Mouse (Mus musculus) cerebellum, adult 2 months (tissue): ENCODE measurements at regions not wholly inside any gene's neighbourhood (a gene's known extent, or its start where the extent isn't known, plus 50 kb on each side); places are given as distances from the start of the nearest gene placed in this dataset.

Source experiments
- DNase-seq, 2 experiments: peaks; one replicate each; pipeline ENCODE4 v3.0.0; 2021
- H3K27ac ChIP-seq: fragments of 200-500 bp; 2 replicates; pipeline ENCODE4 v1.5.1; 2012; ENCODE audit warnings: low read length, control low read depth, inconsistent platforms; ENCODE audit not compliant: insufficient read depth
- H3K27me3 ChIP-seq: fragments of 200-500 bp; 2 replicates; pipeline ENCODE4 v1.6.1; 2012; ENCODE audit warnings: inconsistent platforms, mild to moderate bottlenecking, low read length, moderate library complexity; ENCODE audit not compliant: control insufficient read depth, insufficient read depth
- H3K4me1 ChIP-seq: fragments of 200-500 bp; 2 replicates; pipeline ENCODE4 v1.6.1; 2011; ENCODE audit warnings: low read length; ENCODE audit not compliant: control insufficient read depth, insufficient read depth
- H3K4me3 ChIP-seq: fragments of 200-500 bp; replicated peaks from 2 replicates; pipeline ENCODE3; 2011; ENCODE audit warnings: mild to moderate bottlenecking, low read depth, low read length, control low read depth; ENCODE audit not compliant: insufficient read depth
- CTCF ChIP-seq: fragments of 200-500 bp; IDR thresholded peaks from 2 replicates; pipeline ENCODE4 v1.5.1; 2011; ENCODE audit warnings: low read depth, mild to moderate bottlenecking, control low read depth, low read length, moderate library complexity, borderline replicate concordance; ENCODE audit not compliant: insufficient read depth
- POLR2A ChIP-seq: fragments of 200-500 bp; IDR thresholded peaks from 2 replicates; pipeline ENCODE4 v1.6.1; 2011; ENCODE audit warnings: low read length, control low read depth, borderline replicate concordance; ENCODE audit not compliant: insufficient read depth
- WGBS: fragments of 180-500 bp; shearing (Covaris S2); methylation state at CpG from one replicate; pipeline ENCODE4 v1.1.7; 2018; 5-methylcytosine and 5-hydroxymethylcytosine counted together

DNA sequence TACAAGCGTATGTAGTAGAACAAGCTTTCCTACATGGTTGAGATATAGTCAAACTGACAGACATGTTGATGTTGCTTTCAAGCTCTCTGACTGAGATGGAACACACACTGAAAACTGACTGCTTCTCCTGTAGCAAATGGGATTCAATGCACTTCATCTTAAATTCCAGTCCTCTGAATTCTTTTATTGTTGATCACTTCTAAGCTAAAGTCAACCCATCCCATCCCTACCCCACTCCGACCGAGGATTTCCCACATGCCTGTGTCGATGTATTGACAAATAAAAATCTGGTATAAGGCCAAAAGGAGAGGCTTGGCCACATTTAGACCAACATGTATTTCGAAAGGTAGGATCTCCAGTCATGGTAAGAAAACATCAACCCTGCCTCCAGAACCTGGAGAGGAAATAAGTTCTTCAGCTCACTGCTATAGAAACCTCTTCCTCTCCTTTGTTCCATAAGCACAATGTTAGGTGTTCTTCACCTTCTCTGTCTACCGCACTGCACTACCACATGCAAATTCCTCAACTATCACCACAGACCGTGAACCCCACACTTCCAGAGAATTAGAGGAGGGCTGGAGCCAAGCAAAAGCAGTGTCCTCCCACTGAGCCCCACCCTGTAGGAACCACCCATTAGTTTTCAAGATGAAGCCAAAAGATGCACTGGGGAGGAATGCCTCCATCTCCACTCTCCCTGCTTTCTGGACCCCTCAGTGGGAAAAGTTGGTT is 330.1 kb downstream of the Klf6 start:
- WGBS = 89% methylated on average over 7 of the region's 7 CpGs
- no peak for DNase-seq
- Histone ChIP-seq H3K4me3 (no peak overlapping the region), H3K27ac (no peak overlapping the region), H3K4me1 (no peaks in the 10 kb centered on the region), H3K27me3 (no peaks in the 10 kb centered on the region)
- TF ChIP-seq POLR2A (no peak), CTCF (no peak)

DNA sequence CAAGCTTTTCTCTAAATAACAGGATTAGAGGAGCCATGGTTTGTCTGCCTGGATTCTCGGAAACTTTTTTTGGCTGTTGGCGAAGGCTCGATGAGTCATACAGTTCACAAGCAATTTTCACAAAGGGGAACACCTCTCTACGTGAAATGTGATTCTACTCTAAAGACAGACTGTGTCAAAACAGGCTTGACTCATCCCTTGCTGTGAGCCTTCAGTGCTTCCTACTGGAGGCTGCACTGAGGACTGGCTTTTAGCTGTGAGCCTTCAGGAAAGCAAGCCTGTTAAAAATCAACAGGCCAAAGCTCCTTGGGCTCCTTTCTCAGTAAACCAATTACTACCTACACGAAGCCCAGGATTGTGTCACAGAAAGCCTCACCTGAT is 330.6 kb downstream of the Klf6 start:
- no peaks in the 10 kb centered on the region for H3K4me1 ChIP-seq
- no peak overlapping the region for H3K27ac ChIP-seq
- no peak overlapping the region for H3K4me3 ChIP-seq
- no peak for TF ChIP-seq POLR2A
- TF ChIP-seq CTCF = no peak
- peak in 1 of 2 experiments; percentile 6 for DNase-seq
- WGBS = 34% methylated on average over 5 of the region's 5 CpGs
- no peaks in the 10 kb centered on the region for H3K27me3 ChIP-seq

DNA sequence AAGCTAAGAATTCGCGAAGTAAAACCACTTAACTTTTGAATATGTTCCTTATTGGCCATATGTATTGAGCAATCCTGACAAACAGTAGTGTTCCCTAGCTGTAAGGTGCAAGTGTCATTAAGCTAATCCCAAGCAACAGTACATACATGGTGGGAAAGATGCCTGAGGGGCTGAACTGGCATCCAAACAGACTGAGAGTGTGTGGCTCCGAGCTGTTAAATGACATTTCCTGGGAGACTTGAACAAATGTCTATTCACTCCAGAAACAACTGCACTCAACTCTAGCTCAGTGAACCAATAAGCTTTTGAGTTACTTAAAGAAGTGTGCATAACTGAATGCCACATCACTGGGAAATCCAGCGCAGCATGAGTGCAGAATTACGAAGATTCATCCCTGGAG is 335.4 kb downstream of the Klf6 start:
- Histone ChIP-seq H3K27ac (no peak overlapping the region), H3K4me3 (no peak overlapping the region), H3K4me1 (no peaks in the 10 kb centered on the region), H3K27me3 (no peaks in the 10 kb centered on the region)
- TF ChIP-seq CTCF (no peak), POLR2A (no peak)
- 80% methylated on average over 5 of the region's 5 CpGs for WGBS
- no peak for DNase-seq

DNA sequence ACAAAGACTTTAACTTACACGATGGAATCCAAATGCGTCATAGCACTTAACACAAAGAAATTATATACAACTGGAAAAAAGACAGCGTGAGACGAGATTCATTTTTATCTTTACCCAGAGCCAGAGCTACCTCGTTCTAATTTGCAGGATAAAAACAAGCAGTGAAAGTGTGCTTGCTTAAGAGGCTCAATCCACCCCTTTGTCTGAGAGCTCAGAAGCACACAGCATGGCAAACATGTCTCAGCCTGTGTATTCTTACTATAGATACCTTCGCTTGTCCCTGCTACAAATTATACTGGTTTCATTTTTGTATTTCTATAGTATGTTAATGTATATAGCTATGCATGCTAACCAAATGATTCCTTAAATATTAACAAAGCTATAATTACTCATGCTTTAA is 337.8 kb downstream of the Klf6 start:
- H3K27me3 ChIP-seq = no peaks in the 10 kb centered on the region
- H3K27ac ChIP-seq = no peak overlapping the region
- WGBS = 73% methylated on average over 6 of the region's 6 CpGs
- no peak for DNase-seq
- H3K4me1 ChIP-seq = no peaks in the 10 kb centered on the region
- no peak overlapping the region for H3K4me3 ChIP-seq
- TF ChIP-seq POLR2A (no peak), CTCF (no peak)

DNA sequence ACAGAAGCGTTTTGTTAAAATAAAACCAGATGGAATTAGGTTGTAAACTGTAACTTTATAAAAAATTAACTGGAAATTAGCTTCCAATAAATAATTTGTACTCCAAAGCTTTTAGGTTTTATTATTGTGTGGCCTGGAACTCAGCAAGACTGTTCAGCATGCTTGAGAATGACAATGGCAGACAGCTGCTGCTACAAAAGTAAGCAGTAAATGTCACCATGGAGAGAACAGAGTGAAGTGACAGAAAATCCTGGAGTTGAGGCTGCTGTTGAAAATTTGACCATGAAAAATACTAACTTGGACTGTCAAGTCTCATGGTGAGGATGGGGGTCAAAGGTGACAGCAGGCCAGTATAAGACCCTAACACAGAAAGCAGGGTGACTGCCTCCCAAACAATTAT is 340.2 kb downstream of the Klf6 start:
- H3K4me1 ChIP-seq = no peaks in the 10 kb centered on the region
- no peak for DNase-seq
- 88% methylated on average over 1 of the region's 1 CpGs for WGBS
- no peak overlapping the region for H3K27ac ChIP-seq
- no peak overlapping the region for H3K4me3 ChIP-seq
- no peaks in the 10 kb centered on the region for H3K27me3 ChIP-seq
- TF ChIP-seq POLR2A (no peak), CTCF (no peak)

DNA sequence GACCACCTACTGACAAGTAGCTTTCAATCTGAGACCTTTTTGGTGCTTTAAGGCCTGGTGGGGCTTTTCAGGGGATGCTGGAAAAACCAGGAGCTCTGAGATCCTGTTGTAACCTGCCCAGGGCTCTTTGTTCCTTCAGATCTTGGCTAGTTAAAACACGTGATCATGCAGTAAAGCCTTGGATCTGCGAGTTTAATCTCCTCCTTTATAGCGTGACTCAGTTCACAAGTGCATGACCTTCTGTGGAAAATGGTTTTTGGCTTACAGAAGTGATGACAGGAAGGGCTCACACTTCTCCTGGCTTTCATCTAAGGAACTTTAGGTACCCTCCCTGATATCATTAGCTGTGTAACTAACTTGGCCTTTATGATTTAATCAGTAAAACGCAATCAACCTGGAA is 343.1 kb upstream of the Pitrm1 start:
- H3K27me3 ChIP-seq = no peaks in the 10 kb centered on the region
- no peak overlapping the region for H3K27ac ChIP-seq
- H3K4me1 ChIP-seq = no peaks in the 10 kb centered on the region
- no peak for TF ChIP-seq POLR2A
- TF ChIP-seq CTCF = no peak
- H3K4me3 ChIP-seq = no peak overlapping the region
- DNase-seq = no peak
- 83% methylated on average over 4 of the region's 4 CpGs for WGBS

DNA sequence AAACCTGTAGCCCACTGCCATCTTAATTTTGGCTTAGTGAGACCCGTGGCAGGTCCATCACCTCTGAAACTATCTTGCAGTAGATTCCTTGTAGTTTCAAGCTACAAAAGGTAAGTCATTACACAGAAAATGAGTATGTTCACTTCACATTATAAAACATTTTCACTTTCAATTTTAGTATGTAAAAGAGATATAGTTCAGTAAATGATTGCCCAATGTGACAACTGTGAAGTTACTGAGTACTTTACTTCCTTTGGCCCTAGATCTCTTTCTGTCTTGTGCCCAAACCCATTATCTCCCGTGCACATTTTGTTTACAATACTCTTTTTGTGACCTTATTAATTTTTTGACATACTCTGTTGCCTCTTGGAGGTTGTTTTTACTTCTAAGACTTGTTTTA is 335.4 kb upstream of the Pitrm1 start:
- H3K4me1 ChIP-seq = no peaks in the 10 kb centered on the region
- 71% methylated on average over 2 of the region's 2 CpGs for WGBS
- no peak overlapping the region for H3K27ac ChIP-seq
- TF ChIP-seq POLR2A = no peak
- TF ChIP-seq CTCF = no peak
- no peak overlapping the region for H3K4me3 ChIP-seq
- no peak for DNase-seq
- H3K27me3 ChIP-seq = no peaks in the 10 kb centered on the region

DNA sequence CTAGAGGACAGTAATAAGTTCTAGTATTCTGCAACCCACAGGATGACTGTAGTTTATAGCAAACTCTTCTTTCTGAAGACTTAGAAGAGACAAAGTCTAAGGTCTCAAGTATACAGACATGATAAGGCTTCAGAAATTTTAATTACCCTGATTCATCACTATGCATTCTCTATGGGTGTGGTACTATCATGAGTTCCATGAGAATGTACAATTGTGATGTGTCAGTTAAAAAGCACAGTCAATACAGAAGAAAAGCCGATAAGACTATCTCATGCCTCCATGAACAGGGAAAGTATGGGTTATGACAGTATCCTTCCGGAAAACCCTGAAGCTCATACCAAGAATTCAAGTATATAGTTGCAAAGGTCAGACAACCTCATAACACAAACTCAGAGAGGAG is 333.8 kb upstream of the Pitrm1 start:
- no peak for DNase-seq
- no peak for TF ChIP-seq POLR2A
- no peak for TF ChIP-seq CTCF
- H3K4me1 ChIP-seq = no peaks in the 10 kb centered on the region
- WGBS = 94% methylated on average over 2 of the region's 2 CpGs
- no peak overlapping the region for H3K27ac ChIP-seq
- no peak overlapping the region for H3K4me3 ChIP-seq
- H3K27me3 ChIP-seq = no peaks in the 10 kb centered on the region
